Mouse (Mus musculus): ENCODE data around the gene Serpinb12.

GRCm38 (mm10) chr1:107006316-107006715 is 72.1 kb downstream of the Serpinb12 start:
- TF ChIP-seq CHD2 (IDR thresholded peaks at IDR 0.05; ENCODE audit: low read depth, low read length) (no peak), ZNF384 (IDR thresholded peaks at IDR 0.05; ENCODE audit: low read depth, low read length) (no peak), HCFC1 (IDR thresholded peaks at IDR 0.05; ENCODE audit: borderline replicate concordance, insufficient read depth, low read length) (no peak), ZC3H11A (IDR thresholded peaks at IDR 0.05; ENCODE audit: borderline replicate concordance, low read depth, low read length) (no peak)
